Mouse (Mus musculus): Measurements from ENCODE around the gene Tmem252.
A peak's percentile ranks its signal among the peaks of the same experiment; 100 is the strongest.

Tmem252 gene

DNA sequence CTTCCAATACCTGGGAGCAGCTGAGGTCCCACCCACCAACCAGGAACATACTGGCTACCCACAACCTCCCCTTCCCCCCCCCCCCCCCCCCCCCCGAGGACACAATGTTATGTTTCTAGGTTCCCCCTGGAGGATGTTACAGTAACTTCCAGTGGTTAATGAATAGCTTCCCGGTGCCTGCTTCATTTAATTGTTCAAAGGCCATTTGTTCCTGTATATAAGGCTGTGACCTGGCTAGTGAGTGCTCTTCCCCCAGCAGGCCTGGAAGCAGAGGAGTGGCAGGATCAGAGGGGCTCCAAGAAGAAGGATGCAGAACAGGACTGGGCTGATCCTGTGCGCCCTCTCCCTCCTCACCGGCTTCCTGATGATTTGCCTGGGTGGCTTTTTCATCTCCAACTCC, at the start of gene Tmem252:
Tmem252 (plus strand) TSS at position 247 of the 400 bp plus-strand sequence.
- no peak for DNase-seq

DNA sequence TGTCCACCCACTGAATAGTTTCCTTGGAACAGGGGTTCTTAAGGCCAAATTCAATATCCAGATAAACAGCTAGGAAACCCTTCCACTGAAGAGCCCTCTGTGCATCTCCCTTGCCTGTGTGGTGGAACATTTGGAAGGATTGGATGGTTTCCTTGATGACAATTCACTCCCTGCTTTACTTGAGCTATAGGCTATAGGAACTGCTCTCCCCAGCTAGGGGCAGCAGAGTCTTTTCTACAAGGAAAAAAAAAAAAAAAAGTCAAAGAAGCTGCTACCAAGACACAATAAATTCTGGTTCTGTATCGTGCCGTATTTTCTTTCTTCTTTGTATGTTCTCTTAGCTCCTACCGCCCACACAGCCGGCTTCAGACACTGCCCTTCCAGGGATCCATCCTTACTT, 45.8 kb upstream of the Tmem252 start:
- DNase-seq = no peak

DNA sequence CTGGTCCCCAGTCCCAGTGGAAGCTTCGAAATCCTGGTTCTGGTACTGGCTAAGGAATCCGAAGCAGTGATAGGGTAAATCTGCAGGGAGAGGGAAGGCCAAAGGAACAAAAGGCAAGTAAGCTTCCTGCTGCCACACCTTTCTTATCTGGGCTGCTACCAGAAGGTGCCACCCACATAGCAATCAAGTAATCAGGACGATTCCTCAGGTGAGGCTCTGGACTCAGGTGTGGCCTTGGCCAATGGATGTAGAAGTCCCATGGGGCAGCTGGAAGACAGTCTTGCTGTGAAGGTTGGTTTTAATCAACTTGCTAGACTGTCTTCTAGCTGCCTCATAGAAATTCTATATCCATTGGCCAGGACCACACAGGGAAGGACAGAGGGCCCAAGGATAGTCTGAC, 40.8 kb upstream of the Tmem252 start:
- no peak for DNase-seq

DNA sequence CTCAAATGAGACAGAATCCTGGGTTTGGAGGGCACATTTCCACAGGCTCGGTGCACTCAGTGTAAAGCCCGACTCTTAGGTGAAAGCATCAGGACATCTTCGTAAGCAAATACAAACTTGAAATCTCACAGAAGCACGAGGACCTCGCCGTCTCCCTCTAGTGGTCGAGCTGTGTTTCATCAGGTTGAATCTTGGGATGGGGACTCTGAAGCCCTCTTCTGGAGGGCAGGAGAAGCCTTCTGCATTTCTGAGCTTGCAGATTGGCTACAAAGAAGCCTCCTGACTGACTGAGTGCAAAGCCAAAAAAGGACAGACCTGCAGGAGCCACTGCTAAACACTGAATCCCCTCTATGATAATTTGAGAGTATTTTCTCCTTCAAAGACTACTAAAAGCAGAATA, 39.2 kb upstream of the Tmem252 start:
- peak; percentile 59 for DNase-seq

DNA sequence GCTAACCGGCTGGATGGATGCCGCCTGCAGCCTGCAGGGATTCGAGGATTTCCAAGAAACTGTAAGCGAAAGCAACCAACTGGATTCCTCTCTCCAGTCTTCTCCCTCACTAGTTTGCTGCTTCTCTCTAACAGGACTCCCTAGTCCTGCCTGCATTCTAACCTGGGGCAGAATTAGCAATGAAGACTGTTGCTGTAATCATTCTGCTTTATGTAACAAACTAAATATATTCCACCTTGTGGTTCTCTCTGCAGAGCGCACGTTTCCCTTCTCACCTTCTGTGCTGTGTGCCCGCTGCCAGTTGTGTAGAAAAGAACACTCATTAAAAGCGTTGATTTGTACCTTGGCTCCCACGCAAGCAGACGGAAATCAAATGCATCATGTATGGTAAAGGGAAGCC, 37.2 kb upstream of the Tmem252 start:
- peak; percentile 20 for DNase-seq

DNA sequence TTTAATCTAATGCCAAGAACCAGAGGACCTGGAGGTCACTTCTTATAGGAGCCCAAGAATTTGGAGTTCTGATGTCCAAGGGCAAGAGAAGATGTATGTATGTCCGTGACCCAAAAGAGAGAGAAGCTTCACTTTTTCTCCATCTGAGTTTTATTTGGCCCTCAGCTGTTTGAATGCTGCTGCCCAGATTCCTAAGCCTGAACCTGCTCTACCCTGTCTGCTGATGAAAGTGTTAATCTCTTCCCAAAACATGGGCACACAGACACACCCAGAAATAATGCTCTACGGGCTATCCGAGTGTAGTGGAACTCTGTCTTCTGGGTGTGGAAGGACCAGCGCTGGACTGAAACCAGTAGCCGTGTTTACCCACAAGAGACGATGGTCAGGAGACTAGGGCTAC, 35.8 kb upstream of the Tmem252 start:
- no peak for DNase-seq

DNA sequence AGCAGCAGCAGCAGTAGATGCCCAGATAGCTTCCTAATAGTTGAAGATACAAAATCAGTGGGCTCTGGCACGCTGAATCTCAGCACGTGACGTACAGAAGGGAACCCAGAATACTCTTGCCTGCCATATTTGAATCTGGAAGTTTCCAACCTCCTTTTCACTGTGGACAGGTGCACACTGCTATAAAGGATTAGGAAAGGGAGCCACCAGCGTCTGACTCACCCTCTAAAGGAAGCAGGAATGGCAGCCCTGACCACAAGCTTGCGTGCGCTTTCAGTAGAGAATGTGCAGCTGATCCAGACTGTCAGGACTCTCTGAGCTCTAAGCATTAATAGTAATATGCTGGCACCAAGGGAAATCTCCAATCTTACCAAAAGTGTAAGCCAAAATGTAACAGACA, 32.8 kb upstream of the Tmem252 start:
- no peak for DNase-seq

DNA sequence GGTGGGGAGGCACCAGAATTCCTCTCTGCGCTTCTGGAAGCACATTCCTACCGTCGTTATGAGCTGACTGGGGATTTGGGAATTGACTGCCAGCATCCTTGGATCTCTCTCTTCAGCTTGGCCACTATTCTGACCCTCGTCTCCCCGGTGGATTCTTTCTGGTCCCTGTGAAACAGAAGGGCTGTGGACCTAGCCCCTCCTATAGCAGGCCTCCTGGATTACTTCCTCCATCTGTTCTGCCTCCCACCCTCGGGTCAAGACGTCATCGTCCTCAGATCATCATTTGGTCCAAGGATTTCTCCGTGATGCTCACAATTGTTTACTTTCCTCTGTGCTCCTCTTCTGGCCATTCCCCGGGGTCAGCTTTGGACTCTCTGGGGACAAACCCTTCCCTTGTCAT, 28.8 kb upstream of the Tmem252 start:
- DNase-seq = no peak

DNA sequence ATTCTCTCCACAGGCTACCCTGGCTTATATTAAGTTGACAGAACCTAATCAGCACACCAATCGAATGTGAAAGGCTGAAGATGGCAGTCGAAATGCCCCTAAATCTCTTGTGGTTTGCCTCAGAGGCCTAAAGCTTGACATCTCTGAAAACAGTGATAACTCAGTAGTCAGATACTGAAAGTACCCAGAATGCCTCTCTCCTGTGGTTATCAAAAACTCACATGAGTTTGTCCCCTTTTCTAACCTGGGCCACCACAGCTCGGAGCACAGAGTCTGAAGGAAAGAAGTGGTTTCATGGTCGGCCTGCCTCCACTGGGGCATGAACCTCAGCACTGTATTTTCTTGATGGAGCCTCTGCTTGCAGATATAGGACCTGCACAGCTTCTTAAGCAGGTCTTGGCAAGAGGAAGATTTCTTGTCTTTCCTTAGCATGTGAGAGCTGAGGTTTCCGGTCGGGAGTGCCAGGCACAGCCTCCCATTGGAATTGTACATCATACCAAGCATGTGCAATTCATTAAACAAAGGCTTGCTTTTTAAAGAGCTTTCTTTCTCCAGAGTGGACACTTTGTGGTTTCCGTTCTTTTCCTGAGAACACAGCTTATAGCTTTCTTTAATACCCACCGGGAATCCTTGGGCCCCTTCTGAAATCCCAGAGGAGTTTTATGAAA, 27.5 kb upstream of the Tmem252 start:
- DNase-seq = no peak

DNA sequence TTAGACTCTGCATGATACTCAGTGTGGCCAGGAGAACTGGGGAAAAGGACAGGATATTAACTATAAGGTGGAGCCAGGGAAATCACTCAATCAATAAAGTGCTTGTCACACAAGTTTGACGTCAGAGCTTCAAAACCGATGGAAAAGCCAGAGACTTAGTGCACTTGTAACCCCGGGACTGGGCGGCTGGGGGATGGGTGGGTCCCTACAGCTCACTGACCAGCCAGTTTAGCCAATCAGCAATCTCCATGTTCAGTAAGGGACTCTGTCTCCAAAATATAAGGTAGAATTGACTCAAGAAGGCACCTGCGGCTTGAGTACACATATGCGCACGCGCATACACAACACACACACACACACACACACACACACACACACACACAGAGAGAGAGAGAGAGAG, 25.8 kb upstream of the Tmem252 start:
- DNase-seq = no peak

DNA sequence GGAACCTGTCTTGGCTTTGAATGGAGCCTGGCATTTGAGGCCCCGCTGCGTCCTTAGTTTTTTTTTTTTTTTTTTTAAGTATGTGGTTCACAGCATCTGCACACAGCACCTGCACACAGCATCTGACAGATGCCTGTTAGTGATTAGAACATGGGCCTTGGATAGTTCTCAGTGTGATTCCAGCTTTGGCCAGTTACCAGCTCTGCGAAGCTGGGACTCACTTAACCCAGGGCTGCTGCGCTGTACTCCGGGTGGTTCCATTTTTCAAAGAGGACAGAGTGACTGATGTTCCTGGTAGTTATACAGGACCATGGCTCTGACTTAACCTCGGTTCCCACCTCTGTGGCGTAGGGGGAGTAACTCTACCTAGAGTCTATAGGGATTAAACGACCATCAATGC, 23.4 kb upstream of the Tmem252 start:
- DNase-seq = no peak

DNA sequence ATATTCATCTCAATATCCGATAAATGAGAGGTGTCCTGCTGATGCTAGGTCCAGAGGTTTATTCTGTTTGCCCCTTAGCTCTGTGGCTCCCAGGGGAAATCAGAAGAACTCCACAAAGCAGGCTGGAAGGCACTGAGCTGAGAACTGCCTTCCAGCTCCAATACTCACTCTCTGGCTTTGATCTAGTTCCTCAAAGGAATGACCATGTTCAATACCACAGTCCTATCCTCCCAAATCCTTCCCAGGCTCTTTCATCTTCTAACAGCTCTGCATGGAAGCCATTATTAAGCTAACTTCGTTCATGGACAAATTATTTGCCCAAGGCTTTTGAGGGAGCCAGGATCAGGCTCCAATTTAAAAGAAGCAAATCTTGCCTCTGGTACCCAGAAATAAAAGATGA, 22.2 kb upstream of the Tmem252 start:
- DNase-seq = no peak

DNA sequence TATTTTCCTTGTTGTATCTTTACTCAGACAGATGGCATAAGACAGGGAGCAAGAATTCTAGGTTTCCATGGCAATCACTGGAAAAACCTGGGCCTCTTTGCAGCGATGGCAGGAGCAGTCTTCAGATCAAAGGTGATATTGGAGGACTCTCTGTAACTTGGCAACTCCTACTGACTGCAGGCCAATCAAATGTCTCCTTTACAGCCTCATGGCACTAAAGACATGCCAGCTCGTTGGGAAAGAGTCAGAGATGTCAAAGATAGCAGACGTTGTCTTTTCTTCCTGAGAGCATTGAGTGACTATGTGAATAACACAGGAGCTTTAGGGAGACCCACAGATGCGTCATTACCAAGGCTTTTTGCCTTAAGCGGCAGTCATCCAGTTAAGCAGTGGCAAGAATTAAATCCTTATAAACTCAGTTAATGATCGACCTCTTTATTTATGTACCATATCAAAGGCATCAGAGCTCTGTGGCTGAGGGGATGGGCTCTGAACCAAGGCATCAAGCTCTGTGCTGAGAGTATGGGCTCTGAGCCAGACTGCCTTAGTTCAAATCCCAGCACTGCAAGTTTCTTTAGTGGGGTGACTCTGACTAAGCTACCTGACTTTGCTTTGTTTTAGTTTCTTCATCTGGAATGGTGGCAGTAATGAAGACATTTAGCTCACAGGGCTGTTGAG, 21.3 kb upstream of the Tmem252 start:
- DNase-seq = no peak

DNA sequence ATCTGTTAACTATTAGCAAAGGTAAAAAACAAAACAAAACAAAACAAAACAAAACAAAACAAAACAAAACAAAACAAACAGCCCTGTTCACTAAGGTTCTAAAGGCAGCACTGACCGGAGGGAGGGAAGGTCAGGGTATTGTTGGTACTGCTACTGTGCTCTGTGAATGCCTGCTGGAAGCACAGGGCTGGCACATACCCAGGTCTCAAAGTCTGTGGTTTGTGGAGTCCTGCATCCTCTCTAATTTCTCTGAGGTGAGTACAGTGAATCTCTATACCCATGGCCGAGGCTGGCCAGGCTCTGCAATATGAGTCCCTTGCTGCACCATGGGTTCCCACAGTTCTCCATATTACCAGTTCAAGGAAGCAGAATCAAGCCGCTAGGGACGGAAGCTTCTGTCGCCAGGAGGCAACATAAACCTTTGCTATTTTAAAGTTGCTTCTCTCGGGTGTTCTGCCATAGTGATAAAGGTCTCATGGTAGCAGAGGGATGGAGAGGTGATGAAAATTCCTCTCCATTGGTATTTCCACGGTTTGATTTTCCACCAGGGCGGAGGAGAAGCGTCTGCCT, 20.5 kb upstream of the Tmem252 start:
- DNase-seq = no peak

DNA sequence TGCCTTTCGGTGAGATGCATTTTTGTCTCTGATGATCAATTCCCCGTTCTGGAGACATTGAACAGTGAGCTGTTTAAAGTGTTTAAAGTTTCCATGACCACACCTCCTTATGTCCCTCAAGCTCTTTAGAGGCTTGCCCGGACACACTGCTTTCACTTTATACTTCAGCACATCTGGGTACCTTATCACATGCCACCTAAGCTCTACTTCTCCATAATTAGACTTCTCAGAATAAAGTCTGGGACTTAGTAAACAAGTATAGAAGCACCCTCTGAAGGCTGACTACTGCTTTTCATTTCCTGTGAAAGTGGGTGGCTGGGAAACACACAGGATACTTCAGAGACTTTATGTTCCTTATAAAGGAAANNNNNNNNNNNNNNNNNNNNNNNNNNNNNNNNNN, 16.8 kb upstream of the Tmem252 start:
- DNase-seq = no peak

DNA sequence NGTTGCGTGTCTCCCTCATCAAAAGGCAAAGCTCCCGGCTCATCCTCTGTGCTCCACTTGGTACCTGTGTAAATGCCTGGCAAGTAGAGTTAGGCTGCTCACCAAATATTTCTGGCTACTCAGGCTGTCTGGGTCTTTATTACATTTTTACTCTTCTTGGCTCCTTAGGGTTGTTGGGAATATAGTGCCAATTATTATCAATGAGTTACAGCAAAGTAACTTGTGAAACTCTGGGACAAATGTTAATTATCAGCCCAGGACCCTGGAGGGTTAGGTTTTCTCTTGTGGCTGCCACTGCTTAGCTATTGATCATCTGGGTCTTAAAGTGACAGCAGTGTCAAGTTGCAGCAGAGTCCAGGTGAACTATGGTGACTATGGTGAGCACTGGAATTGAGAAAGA, 11.5 kb upstream of the Tmem252 start:
- DNase-seq = no peak

DNA sequence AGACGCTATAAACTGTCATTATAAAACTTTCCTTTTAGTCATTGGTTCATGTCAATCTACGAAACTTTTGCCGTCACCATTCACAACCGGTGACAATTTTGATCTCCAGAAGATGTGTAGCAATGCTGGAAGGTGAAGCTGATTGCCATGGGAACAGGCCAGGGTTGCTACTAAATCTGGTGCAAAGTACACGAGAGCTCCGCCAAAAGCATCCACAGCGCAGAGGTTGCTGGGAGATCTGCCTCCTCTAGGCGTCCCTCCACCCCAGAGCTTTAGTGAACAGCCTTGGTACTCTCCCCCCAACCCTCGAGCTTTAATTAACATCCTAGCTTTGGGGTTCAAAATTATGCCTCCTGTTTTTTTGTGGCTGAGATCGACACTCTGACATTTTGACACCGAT, 8.0 kb upstream of the Tmem252 start:
- no peak for DNase-seq

DNA sequence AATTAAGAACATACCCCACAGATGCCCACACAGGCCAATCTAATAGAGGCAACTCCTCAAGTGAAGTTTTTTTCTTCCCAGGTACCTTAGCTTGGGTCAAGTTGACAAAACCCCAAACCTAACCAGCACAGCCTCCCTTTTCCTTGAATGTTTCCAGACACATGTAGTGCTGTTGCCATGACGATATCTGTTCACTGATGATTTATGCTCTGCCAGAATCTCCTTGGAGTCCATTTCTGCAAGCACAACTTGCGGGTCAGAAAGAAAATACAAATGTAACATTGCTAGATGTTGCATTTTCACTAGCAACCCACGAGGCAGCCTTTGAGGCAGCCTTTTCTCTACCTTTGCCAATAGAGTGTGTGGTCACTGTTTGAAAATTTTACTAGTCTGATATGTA, 6.3 kb upstream of the Tmem252 start:
- DNase-seq = no peak

DNA sequence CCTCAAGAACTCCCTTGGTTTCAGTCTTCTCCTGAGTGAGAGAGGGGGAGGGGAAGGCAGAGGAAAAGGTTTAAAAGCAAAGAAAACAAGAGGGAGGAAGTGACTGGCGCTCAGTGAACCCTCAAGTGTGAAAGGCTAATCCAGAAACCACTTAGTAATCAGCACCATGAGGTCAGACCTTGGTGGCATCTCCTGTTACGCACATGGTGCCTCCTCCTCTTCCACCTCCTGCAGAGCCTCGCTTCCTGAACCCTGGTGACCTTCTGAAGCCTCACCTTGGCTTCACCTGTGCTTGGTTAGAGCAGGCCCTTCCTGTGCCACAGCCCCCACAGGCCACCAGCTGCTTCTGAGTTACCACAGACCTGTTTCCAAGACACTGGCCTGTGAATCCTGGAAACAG, 2.2 kb upstream of the Tmem252 start:
- DNase-seq = no peak

DNA sequence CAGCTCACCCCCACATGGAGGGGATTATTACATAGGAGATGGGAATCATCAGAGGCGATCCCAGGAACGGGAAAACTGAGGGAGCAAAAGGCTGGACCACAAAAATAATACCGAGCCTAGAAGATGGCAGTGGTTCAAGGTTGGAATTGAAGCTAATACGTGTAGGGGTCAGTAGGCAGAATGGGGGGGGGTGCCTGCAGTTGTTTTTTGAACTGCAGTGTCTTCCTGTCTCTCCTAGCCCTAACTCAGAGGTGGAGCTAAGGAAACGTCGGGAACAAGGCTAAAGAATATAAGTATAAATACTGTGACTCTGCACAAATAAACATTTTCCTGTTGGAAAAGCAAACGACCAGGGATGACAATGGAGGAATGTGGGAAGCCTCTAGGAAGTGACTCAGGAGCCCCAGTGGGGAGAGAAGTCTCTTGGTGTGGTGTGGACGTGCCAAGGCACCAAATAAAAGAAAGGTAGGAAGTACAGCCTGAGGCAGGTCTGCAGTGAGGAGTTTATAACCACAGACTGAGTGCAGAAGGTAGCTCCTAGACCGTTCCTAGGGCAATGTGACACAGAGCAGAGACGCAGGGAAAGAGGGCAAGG, 1.3 kb upstream of the Tmem252 start:
- DNase-seq = no peak

DNA sequence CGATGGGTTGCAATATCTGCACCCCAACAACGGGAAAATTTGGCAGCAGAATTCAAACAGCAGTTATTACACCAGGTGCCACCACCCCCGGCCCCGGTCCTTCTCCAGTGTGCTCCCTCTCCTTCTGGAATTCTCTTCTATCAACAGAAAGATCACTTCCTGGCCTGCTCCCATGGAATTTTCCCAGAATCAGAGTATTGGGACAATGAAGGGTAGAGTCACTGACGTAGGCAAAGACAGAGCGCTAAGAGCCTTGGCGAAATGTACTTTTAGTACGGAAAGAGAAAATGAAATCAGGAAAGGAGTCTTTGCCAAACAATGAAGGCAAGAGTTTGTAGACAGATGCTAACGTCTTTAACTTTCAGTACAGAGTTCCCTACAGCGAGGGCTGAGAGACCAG, 477 bp upstream of the Tmem252 start:
- no peak for DNase-seq

DNA sequence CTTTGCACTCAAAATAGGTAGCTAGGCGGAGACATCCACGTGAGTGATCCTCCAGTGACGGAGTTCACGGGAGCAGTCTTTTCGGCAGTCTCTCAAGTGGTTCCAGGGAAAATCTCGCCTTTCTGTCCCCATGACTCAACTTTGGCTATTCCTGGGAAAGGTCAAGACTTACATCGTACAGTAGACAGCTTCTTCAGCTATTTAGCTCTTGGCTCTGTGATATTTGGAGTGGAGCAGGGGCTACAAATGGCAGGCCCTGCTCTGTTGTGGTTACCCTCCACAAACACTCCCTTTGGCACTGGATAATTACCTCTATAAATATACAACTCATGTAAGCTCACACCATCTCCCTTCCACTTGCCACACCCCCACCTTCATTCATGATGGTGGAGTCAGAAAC, 2.6 kb downstream of the Tmem252 start:
- no peak for DNase-seq

DNA sequence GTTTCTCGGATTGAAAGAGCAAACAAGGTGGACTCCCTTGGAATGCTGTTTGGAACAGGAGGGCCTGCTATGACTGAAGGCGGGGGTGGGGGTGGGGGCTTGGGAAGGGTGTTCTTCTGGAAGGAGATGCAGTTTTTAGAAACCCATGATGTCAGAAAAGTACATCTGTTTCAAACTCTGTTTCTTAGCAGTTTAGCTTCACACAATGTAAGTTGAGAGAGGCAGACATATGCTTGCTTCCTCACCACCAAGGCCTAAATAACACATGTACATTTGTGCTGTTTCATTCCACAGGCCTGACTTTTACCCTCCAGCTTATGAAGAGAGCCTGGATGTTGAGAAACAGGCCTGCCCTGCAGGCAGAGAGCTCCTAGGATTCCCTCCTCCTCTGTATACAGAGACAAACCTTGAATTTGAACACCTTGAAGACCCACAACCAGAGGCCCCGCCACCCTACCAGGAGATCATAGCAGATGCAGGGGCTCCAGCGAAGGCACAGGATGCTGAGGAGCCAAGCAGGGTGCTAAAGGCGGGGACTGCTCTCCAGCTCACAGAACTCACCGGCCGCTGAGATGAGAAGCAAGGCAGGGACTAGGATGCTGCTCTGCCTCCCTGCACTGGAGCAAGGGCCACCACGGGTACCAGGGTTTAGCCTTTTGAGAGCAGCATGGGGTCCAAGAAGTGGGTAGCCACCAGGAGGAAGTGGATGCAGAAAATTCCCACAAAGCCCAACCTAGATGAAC, 3.6 kb downstream of the Tmem252 start:
- peak; percentile 38 for DNase-seq
